Mouse (Mus musculus): ENCODE data around the gene Iqcm. TPM values are rescaled to one million over a fixed set of nuclear protein-coding genes. Genes with fewer than 3 reads are reported as not detected.

Gene Iqcm
- polyA plus RNA-seq, 1 experiment: 26.1 TPM

- Histone ChIP-seq H3K4me1 (ENCODE audit: control insufficient read depth, insufficient read depth, low read length) (no peaks in the 10 kb centered on the region; the same call in 1 of the 2 replicates), H3K36me3 (ENCODE audit: control insufficient read depth, insufficient read depth, low read length) (no peaks in the 10 kb centered on the region), H3K4me3 (ENCODE audit: control insufficient read depth, low read depth, low read length) (no peak overlapping the region), H3K27ac (ENCODE audit: control insufficient read depth, insufficient read depth, low read depth, low read length) (no peak overlapping the region), H3K27me3 (ENCODE audit: control insufficient read depth, insufficient read depth, low read length) (no peaks in the 10 kb centered on the region)
- TF ChIP-seq CTCF (IDR thresholded peaks at IDR 0.05; ENCODE audit: control insufficient read depth, insufficient read depth, insufficient replicate concordance, low read depth, low read length) (no peak), POLR2A (IDR thresholded peaks at IDR 0.05; ENCODE audit: control insufficient read depth, low read depth, low read length) (no peak)
These were observed 469.3 kb downstream of the Iqcm start for GRCm38 (mm10) chr8:75917603-75918344.

GRCm38 (mm10) chr8:75949166-75949565 is 500.7 kb downstream of the Iqcm start:
- Histone ChIP-seq H3K4me1 (ENCODE audit: control insufficient read depth, insufficient read depth, low read length) (no peaks in the 10 kb centered on the region), H3K4me3 (ENCODE audit: control insufficient read depth, low read depth, low read length) (no peak overlapping the region), H3K27me3 (ENCODE audit: control insufficient read depth, insufficient read depth, low read length) (no peaks in the 10 kb centered on the region), H3K27ac (ENCODE audit: control insufficient read depth, insufficient read depth, low read depth, low read length) (no peak overlapping the region), H3K36me3 (ENCODE audit: control insufficient read depth, insufficient read depth, low read length) (no peaks in the 10 kb centered on the region)
- TF ChIP-seq POLR2A (IDR thresholded peaks at IDR 0.05; ENCODE audit: control insufficient read depth, low read depth, low read length) (no peak), CTCF (IDR thresholded peaks at IDR 0.05; ENCODE audit: control insufficient read depth, insufficient read depth, insufficient replicate concordance, low read depth, low read length) (no peak)

GRCm38 (mm10) chr8:75956016-75956415 is 507.5 kb downstream of the Iqcm start:
- Histone ChIP-seq H3K4me1 (ENCODE audit: control insufficient read depth, insufficient read depth, low read length) (no peaks in the 10 kb centered on the region), H3K27me3 (ENCODE audit: control insufficient read depth, insufficient read depth, low read length) (no peaks in the 10 kb centered on the region), H3K4me3 (ENCODE audit: control insufficient read depth, low read depth, low read length) (no peak overlapping the region), H3K36me3 (ENCODE audit: control insufficient read depth, insufficient read depth, low read length) (no peaks in the 10 kb centered on the region), H3K27ac (ENCODE audit: control insufficient read depth, insufficient read depth, low read depth, low read length) (no peak overlapping the region)
- TF ChIP-seq POLR2A (IDR thresholded peaks at IDR 0.05; ENCODE audit: control insufficient read depth, low read depth, low read length) (no peak), CTCF (IDR thresholded peaks at IDR 0.05; ENCODE audit: control insufficient read depth, insufficient read depth, insufficient replicate concordance, low read depth, low read length) (no peak)

- TF ChIP-seq CTCF (IDR thresholded peaks at IDR 0.05; ENCODE audit: control insufficient read depth, insufficient read depth, insufficient replicate concordance, low read depth, low read length) (no peak), POLR2A (IDR thresholded peaks at IDR 0.05; ENCODE audit: control insufficient read depth, low read depth, low read length) (no peak)
- Histone ChIP-seq H3K4me1 (ENCODE audit: control insufficient read depth, insufficient read depth, low read length) (no peaks in the 10 kb centered on the region), H3K36me3 (ENCODE audit: control insufficient read depth, insufficient read depth, low read length) (no peaks in the 10 kb centered on the region), H3K27ac (ENCODE audit: control insufficient read depth, insufficient read depth, low read depth, low read length) (no peak overlapping the region), H3K4me3 (ENCODE audit: control insufficient read depth, low read depth, low read length) (no peak overlapping the region), H3K27me3 (ENCODE audit: control insufficient read depth, insufficient read depth, low read length) (no peaks in the 10 kb centered on the region)
These were observed 570.0 kb downstream of the Iqcm start for GRCm38 (mm10) chr8:76018501-76018900.

Other genes starting within 250 kb of the Iqcm start
- 5.1 and 6.1 TPM in 2 replicates for gene Rasd2, start 234.8 kb upstream of the Iqcm start, polyA plus RNA-seq (2012; rRNA removed)
- 0.22 and 0.30 TPM in 2 replicates for gene Gm10358, start 42.1 kb upstream of the Iqcm start, polyA plus RNA-seq (2012; rRNA removed)

All from testis, adult 2 months (tissue).